Mouse (Mus musculus) hematopoietic stem cell, adult 5-6 weeks (primary cell): ENCODE results near the gene Slc40a1. TPM values are rescaled to one million over a fixed set of nuclear protein-coding genes. Genes with fewer than 3 reads are reported as not detected.

Experiments used
- ATAC-seq, 2 experiments: fragments of 125-278 bp in 1 of 2; replicated peaks in 1 of 2; 2 replicates each; pipeline ENCODE4 v1.8.0; 2016 to 2017; ENCODE audit warnings: inconsistent platforms in 2 of 2, mild to moderate bottlenecking in 2 of 2, moderate number of reproducible peaks in 2 of 2, low read depth in 1 of 2, moderate TSS enrichment in 1 of 2; ENCODE audit not compliant: low FRiP score in 2 of 2, poor library complexity in 2 of 2, severe bottlenecking in 2 of 2, insufficient read depth in 1 of 2, low TSS enrichment in 1 of 2
- total RNA-seq: library from RNA; stranded (forward); fragments of 172-1452, 232-1000 nt; gene quantifications from 2 replicates; pipeline ENCODE4 v1.2.3, GENCODE M21; 2017

Gene Slc40a1
- total RNA-seq, 1 experiment from 2014 or later, result 36.8 TPM

DNA sequence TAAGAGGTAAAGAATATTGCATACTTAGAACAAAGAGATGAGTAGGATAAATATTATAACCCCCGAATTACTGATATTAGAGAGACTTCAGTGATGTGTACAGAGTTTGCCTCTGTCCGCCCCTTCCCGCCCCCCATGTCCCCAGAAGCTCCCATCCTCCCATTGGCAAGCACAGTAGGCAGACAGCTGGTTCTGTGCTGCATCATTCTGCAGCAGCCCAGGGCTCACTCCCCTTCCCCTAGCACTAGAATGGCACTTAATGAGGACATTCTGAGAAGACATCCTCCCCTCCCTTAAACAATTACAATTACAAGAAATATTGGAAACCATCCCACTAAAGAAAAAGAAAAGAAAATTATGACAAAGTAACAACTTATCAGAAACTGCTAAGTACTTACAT lies 62.7 kb downstream of the Slc40a1 start:
- no peak for ATAC-seq

DNA sequence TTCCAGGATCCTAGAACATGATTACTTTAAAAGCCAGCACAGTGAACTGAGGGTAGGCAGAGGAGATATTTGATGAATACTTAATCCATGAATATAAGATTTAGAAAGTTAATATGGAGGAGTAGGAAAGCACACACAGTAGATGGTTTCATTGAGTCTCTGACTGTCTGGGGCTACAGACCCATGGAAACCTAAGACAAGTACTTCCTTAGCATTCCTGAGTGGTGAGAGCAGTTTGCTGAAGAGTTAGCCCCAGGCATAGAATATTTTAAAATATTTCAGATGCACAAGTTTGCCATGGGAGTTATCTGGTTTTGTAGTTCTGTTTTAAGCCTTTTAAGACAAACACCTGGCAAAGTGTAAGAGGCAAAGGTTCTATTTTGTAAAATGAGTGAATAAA lies 65.2 kb downstream of the Slc40a1 start:
- no peak for ATAC-seq

DNA sequence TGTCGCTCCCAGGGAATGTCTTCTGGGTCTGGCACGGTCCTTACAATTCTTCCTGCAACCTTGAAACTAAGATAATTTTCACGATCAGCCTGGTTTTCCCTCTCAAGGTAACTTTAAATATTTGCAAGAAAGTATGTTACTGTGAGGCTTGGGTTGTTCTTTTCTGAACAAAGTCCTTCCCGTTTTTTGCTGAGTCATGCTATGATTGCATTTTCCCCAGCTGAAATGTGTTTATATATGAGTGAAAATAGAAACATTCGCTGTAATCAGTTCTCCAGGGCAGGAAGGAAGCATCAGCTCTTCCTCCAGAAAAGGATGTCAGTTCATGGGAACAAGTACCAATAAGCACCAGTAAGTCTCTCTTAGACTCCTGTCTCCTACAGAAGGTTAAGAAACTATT lies 66.0 kb downstream of the Slc40a1 start:
- ATAC-seq, result no peak

Other genes with a start within 250 kb of the Slc40a1 start
- gene Wdr75, start 131.4 kb downstream of the Slc40a1 start, total RNA-seq, result 71.9 and 72.7 TPM in 2 replicates
- not detected in 2 replicates for gene Gm5269, start 36.2 kb downstream of the Slc40a1 start, total RNA-seq
- 0.05 and 0.13 TPM in 2 replicates for gene Dnah7b, start 139.8 kb upstream of the Slc40a1 start, total RNA-seq